Mouse (Mus musculus) lung, adult 2 months (tissue): ENCODE measurements around the gene Robo3.

Experiments
- CTCF ChIP-seq: fragments of 200-500 bp; IDR thresholded peaks from 2 replicates; pipeline ENCODE4 v1.5.1; 2011; ENCODE audit warnings: mild to moderate bottlenecking, low read length, control low read depth; ENCODE audit not compliant: insufficient read depth
- POLR2A ChIP-seq: fragments of 200-500 bp; IDR thresholded peaks from 2 replicates; pipeline ENCODE4 v1.6.1; 2011; ENCODE audit warnings: low read depth, mild to moderate bottlenecking, control low read depth, low read length, borderline replicate concordance; ENCODE audit errors: extremely low read depth

- TF ChIP-seq CTCF (no peak), POLR2A (no peak)
Measured at GRCm38 (mm10) chr9:37421239-37421638, 11.8 kb downstream of the Robo3 start.
